Comparison of ENCODE assay signal across 8 mouse cellular contexts in the genomic region with DNA sequence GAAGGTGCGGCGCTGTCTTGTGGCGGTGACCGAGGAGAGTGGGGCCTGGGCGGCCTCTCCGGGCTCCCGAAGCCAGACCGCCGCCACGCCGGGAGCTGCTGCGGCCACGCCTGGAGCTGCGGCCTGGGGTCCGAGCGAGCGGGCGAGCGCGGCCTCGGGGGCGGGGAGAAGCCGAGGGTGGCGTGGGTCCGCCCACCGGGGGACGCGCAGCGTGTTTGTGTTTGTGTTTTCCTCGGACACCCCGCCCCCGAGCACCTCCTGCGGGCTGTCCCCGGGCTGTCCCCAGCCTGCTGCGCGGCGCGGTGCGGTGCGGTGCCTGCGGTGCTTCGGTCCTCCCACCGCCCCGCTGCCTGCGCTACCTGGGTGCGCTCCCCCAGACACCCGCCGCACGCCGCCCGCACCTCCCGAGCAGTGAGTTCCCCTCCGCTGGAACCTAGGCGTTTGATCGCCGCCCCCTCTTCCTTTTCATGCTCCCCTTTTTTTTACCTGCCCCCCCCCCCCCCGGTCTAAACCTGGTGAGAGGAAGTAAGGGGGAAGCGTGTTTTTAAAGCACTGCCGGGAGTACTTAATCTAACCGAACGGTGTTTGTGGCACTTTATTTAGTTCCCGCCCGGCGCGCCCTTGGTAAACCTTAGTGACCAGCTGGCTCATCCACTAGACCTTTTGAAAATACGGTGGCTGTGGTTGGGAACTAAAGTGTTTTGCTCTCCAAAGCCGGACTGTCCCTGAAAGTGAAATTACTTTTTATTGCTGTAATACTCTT. TPM values are rescaled to one million over a fixed set of nuclear protein-coding genes. Genes with fewer than 3 reads are reported as not detected.
DNase-seq lines count a peak whose midpoint lies in the region; ATAC-seq and TF ChIP-seq lines count a peak whose summit lies in the region.

No protein-coding gene starts in this region.

- intact Hi-C loops in gastrocnemius, adult 2 months (cut with DNase I): loop anchor here (5.0 to 10.0 kb wide), 3 partner anchors 50 to 263 kb away; no protein-coding TSS in a partner anchor

- DNase-seq in gastrocnemius, adult 2 months: peak; percentile 69
- DNase-seq in gastrocnemius, adult 8-10 months (ENCODE audit: low spot score in 2 of 2): no peak
- peak; percentile 51 to 75 for DNase-seq in cerebellum, adult 18-20 months
- peak; percentile 22 to 29 for DNase-seq in frontal cortex, postnatal 25 days (ENCODE audit: low spot score in 2 of 2)
- peak; percentile 68 to 84 for DNase-seq in spleen, postnatal 4 days (ENCODE audit: low spot score in 2 of 2)

- no peak for TF ChIP-seq CTCF in gastrocnemius, adult 2 months (IDR thresholded peaks at IDR 0.05)

- peak overlapping the region; percentile 98 for H3K27ac ChIP-seq in gastrocnemius, adult 2 months
- H3K27ac ChIP-seq in limb, embryonic 15.5 days: peak overlapping the region; percentile 98
- peak overlapping the region; percentile 98 for H3K27ac ChIP-seq in midbrain, embryonic 15.5 days

- WGBS in limb, embryonic 15.5 days: under 1% methylated on average over 66 of the region's 67 CpGs
- WGBS in midbrain, embryonic 15.5 days: under 1% methylated on average over 62 of the region's 67 CpGs

- H3K27me3 ChIP-seq in limb, embryonic 15.5 days: no peaks in the 10 kb centered on the region
- no peaks in the 10 kb centered on the region for H3K27me3 ChIP-seq in midbrain, embryonic 15.5 days (replicated peaks)

- H3K4me3 ChIP-seq in gastrocnemius, adult 2 months: peak overlapping the region; percentile 97
- H3K4me3 ChIP-seq in limb, embryonic 15.5 days: peak overlapping the region; percentile 90
- H3K4me3 ChIP-seq in midbrain, embryonic 15.5 days: peak overlapping the region; percentile 91

- peak; percentile 65 for ATAC-seq in inflammation-experienced regulatory T-cells, adult 6 months
- ATAC-seq in limb, embryonic 15.5 days (ENCODE audit: insufficient number of reproducible peaks, low FRiP score, low TSS enrichment, low read depth): peak; percentile 74
- ATAC-seq in midbrain, embryonic 15.5 days (replicated peaks): peak; percentile 83

- H3K4me1 ChIP-seq in limb, embryonic 15.5 days: peaks cover 2% of the 10 kb centered on the region; the same call in 1 of the 2 replicates
- peaks cover 21% of the 10 kb centered on the region for H3K4me1 ChIP-seq in midbrain, embryonic 15.5 days

- H3K9me3 ChIP-seq in limb, embryonic 15.5 days: no peaks in the 10 kb centered on the region
- H3K9me3 ChIP-seq in midbrain, embryonic 15.5 days: no peaks in the 10 kb centered on the region

- H3K9ac ChIP-seq in limb, embryonic 15.5 days: peak overlapping the region; percentile 90
- peak overlapping the region; percentile 98 for H3K9ac ChIP-seq in midbrain, embryonic 15.5 days

- H3K4me2 ChIP-seq in limb, embryonic 15.5 days: peak overlapping the region; percentile 54
- peak overlapping the region; percentile 79 for H3K4me2 ChIP-seq in midbrain, embryonic 15.5 days

- 0 out of 2 replicates have a peak, but pooled peaks cover 10% of the 10 kb centered on the region for H3K36me3 ChIP-seq in limb, embryonic 15.5 days
- no peaks in the 10 kb centered on the region for H3K36me3 ChIP-seq in midbrain, embryonic 15.5 days (replicated peaks)

RNA-seq across cellular contexts. Expression of a gene that starts 0.6 kb away (rescaled TPM):
- 10 to 100 TPM; 36.7 to 40.0 TPM for total RNA-seq in gastrocnemius, adult 2 months (2021)
- 10 to 100 TPM; 24.7 to 28.5 (median 27.5) TPM for total RNA-seq in gastrocnemius, adult 8-10 months (2022)
- 100 to 1,000 TPM in 1 of 3 experiments, 10 to 100 TPM in 2; 73.2 to 103 (median 86.4) TPM for polyA plus RNA-seq in inflammation-experienced regulatory T-cells, adult 6 months (2017; shearing (Covaris generic))
- 102 and 108 TPM in 2 replicates for polyA plus RNA-seq in limb, embryonic 15.5 days (2015; fragmentation: Nextera tagmentation; extraction: Ambion mirVana)
- polyA plus RNA-seq in midbrain, embryonic 15.5 days (2015; fragmentation: Nextera tagmentation; extraction: Ambion mirVana): 92.0 and 95.4 TPM in 2 replicates

Comparison
In these comparisons a context has a peak if more than half of its experiments do, and no peak if none do; other contexts are left out.
1. DNase-seq: peak in gastrocnemius, adult 2 months (single experiment), cerebellum, adult 18-20 months (2 of 2), frontal cortex, postnatal 25 days (2 of 2) and spleen, postnatal 4 days (2 of 2); none in gastrocnemius, adult 8-10 months (0 of 2).
2. Peak in every context shown above with its lines, with median percentiles within 50 percentile points of each other: H3K27ac ChIP-seq, H3K4me3 ChIP-seq and ATAC-seq.